Mouse (Mus musculus) macrophage (primary cell): ENCODE results near the gene Mex3b. TPM values are rescaled to one million over a fixed set of nuclear protein-coding genes. Genes with fewer than 3 reads are reported as not detected.
A peak's percentile ranks its signal among the peaks of the same experiment; 100 is the strongest.

Experiments
- H3K27ac ChIP-seq: fragments of 350-480 bp; formaldehyde crosslinking; 2 replicates; pipeline ENCODE4 v1.9.0; 2021
- H3K36me3 ChIP-seq: fragments of 350-480 bp; formaldehyde crosslinking; 2 replicates; pipeline ENCODE4 v1.9.0; 2021; ENCODE audit errors: inconsistent target
- H3K4me3 ChIP-seq: fragments of 350-480 bp; formaldehyde crosslinking; 2 replicates; pipeline ENCODE4 v1.9.0; 2021; ENCODE audit errors: inconsistent target
- H3K79me2 ChIP-seq: fragments of 350-480 bp; formaldehyde crosslinking; 2 replicates; pipeline ENCODE4 v1.9.0; 2021; ENCODE audit errors: inconsistent target
- WGBS: methylation state at CpG from one replicate; pipeline ENCODE4 v1.1.7; 2026; ENCODE audit warnings: inconsistent platforms; ENCODE audit not compliant: missing documents; 5-methylcytosine and 5-hydroxymethylcytosine counted together
- polyA plus RNA-seq: library from polyadenylated mRNA; stranded (reverse); fragments of 250-400 nt; gene quantifications from 3 replicates; pipeline ENCODE4 v1.2.4, GENCODE M21; 2018; ENCODE audit warnings: inconsistent platforms
- total RNA-seq, 78 experiments: library from RNA; depleted of rRNA; stranded (reverse); fragments of 250-400 nt; gene quantifications; 1 replicate in 9 of 78; 2 replicates in 24 of 78; 3 replicates in 43 of 78; 4 replicates in 2 of 78; pipeline ENCODE4 v1.2.4; 2018; ENCODE audit warnings: inconsistent platforms in 56 of 78

Gene Mex3b
- total RNA-seq (2018; cell fraction: chromatin; rRNA removed) = 10 to 100 TPM in 3 of 26 experiments, 1 to 10 TPM in 23; 1.9 to 14.3 (median 5.6) TPM
- total RNA-seq (2018; cell fraction: cytosol; rRNA removed) = 10 to 100 TPM in 12 of 26 experiments, 1 to 10 TPM in 14; 3.3 to 29.9 (median 8.6) TPM
- 10 to 100 TPM in 12 of 26 experiments, 1 to 10 TPM in 14; 5.2 to 34.2 (median 9.1) TPM for total RNA-seq (2018; cell fraction: nucleus; rRNA removed)
- polyA plus RNA-seq = 4.9 to 19.3 TPM (median 6.0 TPM) in 3 replicates

DNA sequence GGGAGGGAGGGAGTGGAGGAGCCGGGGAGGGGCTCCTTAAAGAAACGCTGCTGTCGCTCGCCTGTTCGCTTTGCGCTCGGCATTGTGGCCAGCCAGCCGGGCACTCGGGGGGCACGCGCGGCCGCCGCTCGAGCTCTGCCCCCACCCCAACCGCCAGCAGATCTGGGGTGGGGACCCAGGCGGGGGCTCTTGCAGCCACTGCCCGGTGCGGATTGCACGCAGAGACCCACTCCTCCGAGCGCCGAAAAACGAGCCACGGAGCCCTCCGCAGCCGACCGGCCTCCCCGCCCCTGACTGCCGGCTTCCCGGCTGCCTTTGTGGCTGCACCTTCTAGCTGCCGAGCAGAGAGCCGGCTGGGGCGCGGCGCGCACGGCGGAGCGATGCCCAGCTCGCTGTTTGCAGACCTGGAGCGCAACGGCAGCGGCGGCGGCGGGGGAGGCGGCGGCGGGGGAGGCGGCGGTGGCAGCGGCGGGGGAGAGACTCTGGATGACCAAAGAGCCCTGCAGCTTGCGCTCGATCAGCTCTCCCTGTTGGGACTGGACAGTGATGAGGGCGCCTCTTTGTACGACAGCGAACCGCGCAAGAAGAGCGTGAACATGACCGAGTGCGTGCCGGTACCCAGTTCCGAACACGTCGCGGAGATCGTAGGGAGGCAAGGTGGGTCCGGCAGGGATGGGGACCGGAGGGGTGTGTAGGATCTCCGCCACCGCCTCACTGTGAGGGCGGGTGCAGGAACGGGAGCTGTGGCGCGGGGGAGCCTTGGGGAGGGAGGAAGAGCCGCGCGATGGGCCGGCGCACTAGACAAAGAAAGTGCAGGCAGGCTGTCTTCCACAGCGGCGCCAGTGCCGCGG, at the start of gene Mex3b:
Gene Mex3b (plus strand): TSS at position 63 of the 851 bp plus-strand sequence.
- peaks cover 27% of the 10 kb centered on the region; the same call in 1 of the 2 replicates for H3K79me2 ChIP-seq
- under 1% methylated on average over 71 of the region's 87 CpGs for WGBS
- H3K27ac ChIP-seq = peak within 1 kb of the TSS; percentile 75
- peaks cover 11% of the 10 kb centered on the region; the same call in 1 of the 2 replicates for H3K36me3 ChIP-seq
- peak within 1 kb of the TSS; percentile 76 for H3K4me3 ChIP-seq

DNA sequence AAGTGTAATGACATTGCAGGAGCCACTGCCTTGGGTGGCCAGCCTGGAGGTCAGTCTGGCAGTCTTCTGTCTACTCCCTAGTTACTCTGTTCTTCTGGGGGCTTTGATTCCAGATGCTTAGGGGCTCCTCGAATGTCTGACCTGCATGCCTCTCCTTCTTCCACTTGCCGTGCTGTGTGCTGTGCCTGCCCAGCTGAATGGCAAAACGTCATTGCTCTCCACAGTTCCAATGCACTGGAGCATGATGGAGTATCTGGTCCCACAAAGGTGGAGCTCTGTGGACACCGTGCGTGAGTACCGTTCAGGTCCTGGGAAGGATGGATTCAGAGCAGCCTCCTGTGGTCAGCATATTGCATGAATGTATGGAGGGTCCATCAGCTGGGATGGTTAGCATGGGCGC, 47.6 kb upstream of the Mex3b start:
- no peak overlapping the region for H3K27ac ChIP-seq
- no peak overlapping the region for H3K4me3 ChIP-seq
- no peaks in the 10 kb centered on the region for H3K36me3 ChIP-seq
- 95% methylated on average over 7 of the region's 7 CpGs for WGBS
- H3K79me2 ChIP-seq = no peaks in the 10 kb centered on the region

DNA sequence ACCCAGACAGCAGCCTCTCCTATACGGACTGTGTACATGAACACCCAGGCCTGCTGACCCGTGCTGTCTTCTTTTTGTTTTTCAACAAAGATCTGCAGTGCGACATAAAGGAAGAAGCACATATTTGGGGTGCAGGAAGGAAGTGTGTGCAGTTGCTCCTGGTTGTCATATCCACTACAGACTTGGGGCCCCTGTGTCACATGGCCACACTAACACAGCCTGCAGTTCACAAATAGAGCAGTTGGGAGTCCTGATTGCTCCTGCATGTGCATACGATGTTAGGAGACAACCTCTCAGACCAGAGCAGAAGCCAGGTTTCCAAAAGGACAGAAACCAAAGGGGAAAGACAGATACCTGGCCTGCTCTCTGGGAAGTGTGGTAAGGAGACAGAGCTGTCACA, 46.5 kb upstream of the Mex3b start:
- H3K27ac ChIP-seq = peak overlapping the region; percentile 55
- H3K36me3 ChIP-seq = no peaks in the 10 kb centered on the region
- no peaks in the 10 kb centered on the region for H3K79me2 ChIP-seq
- 19% methylated on average over 4 of the region's 4 CpGs for WGBS
- H3K4me3 ChIP-seq = no peak overlapping the region

DNA sequence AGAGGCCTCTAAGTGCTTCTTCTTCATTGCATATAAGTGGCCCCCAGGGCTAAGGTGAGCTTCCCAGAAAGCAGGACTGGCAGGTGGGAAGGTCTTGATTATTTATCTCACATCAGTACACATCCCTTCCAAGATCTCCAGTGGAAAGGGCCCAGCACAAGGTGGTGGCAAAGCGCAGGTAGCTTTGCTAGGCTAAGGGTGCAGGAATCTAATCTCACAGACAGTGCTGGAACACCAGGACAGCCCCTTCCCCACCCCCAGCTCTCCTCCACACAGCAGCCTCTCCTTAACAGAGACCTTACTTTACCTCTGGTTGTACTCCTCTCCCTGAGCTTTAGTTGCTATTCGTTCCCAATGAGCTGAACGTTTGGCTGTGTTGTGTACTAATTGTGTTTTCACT, 45.6 kb upstream of the Mex3b start:
- Histone ChIP-seq H3K36me3 (no peaks in the 10 kb centered on the region), H3K79me2 (no peaks in the 10 kb centered on the region), H3K4me3 (no peak overlapping the region), H3K27ac (no peak overlapping the region; the same call in 1 of the 2 replicates)
- WGBS = 88% methylated on average over 3 of the region's 3 CpGs

DNA sequence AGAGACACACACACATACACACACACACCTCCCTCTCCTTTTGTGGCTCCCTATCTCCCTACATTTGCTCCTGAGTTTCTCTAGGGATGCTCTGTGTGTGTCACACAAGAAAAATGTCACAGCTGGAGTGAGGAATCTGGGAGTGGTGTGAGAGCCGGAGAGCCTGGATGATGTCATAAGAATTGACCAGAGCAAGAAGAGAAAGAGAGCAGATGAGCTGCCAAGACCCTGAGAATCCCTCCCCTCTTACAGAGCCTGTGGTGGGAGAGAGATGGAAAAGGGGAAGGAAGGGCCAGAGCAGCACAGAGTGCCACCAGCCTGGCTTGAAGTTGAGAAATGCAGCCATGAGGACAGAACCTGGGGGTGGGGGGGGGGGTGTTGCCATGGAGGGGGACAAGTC, 44.6 kb upstream of the Mex3b start:
- H3K27ac ChIP-seq = no peak overlapping the region
- H3K79me2 ChIP-seq = no peaks in the 10 kb centered on the region
- no peak overlapping the region for H3K4me3 ChIP-seq
- WGBS = 69% methylated on average over 1 of the region's 1 CpGs
- no peaks in the 10 kb centered on the region for H3K36me3 ChIP-seq

DNA sequence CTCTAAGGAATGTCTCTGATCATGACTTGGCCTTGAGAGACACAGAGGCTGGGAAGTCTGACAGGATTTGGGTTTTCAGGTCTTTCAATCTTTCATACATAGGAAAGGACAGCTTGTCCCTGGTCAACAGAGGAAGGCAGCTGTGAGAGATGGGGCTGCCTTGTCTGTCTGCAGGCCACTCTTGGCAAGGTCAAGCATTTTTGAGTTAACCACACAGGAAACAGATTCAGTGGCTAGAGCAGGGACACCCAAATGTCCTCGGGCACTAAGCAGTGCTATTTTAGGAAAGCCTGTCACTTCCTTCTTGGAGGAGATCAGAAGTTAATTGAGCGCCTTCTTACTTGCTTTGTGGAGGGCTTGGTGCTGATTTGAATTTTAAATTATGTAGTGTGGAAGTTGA, 38.9 kb upstream of the Mex3b start:
- Histone ChIP-seq H3K36me3 (no peaks in the 10 kb centered on the region), H3K27ac (peak overlapping the region; percentile 93), H3K79me2 (no peaks in the 10 kb centered on the region), H3K4me3 (no peak overlapping the region)
- WGBS = 4% methylated on average over 2 of the region's 2 CpGs

DNA sequence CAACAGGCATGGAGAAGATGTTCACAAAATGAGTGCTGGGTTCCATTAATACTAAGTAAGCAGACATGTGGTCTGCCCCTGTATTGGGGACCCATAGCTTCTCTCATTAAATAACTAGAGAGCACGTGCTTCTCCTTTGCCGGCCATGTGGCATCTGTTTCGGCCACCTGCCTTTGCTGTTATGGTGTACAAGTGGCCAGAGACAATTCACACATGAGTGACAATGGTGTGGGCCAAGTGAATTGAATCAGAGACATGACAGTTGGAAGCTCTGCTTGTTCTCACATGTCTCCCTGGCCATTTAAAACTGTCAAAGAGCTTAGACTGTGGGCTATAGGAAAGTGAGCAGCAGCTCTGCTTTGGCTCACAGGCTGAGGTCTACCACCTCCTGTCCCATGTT, 37.6 kb upstream of the Mex3b start:
- no peaks in the 10 kb centered on the region for H3K36me3 ChIP-seq
- H3K79me2 ChIP-seq = no peaks in the 10 kb centered on the region
- peak overlapping the region; percentile 93; the same call in 1 of the 2 replicates for H3K27ac ChIP-seq
- no peak overlapping the region for H3K4me3 ChIP-seq
- 97% methylated on average over 3 of the region's 3 CpGs for WGBS

DNA sequence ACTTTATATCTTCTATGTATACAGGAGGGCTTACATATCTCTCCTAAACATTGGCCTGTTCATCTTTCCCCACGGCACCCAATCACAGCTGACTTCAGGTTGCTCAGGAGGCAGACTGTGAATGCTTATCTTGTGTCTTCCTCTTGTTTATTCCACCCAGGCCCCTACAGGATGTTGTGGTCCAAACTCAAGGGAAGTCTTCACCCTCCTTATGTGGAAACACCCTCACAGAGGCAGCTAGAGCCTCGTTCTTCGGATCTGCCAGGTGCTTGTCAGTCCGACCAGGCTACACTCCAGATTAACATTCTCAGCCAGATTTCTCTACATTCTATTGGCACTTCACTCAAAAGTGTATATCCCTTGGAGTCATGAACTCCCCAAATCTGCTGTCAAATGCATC, 32.7 kb upstream of the Mex3b start:
- 42% methylated on average over 4 of the region's 4 CpGs for WGBS
- Histone ChIP-seq H3K79me2 (no peaks in the 10 kb centered on the region), H3K27ac (no peak overlapping the region), H3K4me3 (no peak overlapping the region), H3K36me3 (no peaks in the 10 kb centered on the region)

DNA sequence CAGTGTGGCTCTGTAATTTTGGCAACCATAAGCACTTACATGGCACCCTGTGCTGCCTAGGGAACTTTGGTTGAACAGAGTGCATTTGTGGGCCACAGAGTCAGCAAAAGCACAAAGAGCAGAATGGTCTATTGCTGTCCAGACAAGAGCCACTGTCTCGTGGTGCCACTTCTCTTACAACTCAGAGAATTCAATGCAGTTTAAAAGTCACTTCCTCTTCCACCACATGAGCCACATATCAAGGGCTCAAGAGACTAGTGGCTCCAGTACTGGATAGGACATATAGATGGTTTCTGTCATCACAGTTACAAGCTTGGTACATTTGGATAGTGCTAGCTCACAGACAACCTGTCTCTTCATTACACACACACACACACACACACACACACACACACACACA, 28.7 kb upstream of the Mex3b start:
- no peaks in the 10 kb centered on the region for H3K36me3 ChIP-seq
- H3K79me2 ChIP-seq = no peaks in the 10 kb centered on the region
- H3K27ac ChIP-seq = peak overlapping the region; percentile 72
- WGBS = 0% methylated on average over 1 of the region's 1 CpGs
- H3K4me3 ChIP-seq = no peak overlapping the region

DNA sequence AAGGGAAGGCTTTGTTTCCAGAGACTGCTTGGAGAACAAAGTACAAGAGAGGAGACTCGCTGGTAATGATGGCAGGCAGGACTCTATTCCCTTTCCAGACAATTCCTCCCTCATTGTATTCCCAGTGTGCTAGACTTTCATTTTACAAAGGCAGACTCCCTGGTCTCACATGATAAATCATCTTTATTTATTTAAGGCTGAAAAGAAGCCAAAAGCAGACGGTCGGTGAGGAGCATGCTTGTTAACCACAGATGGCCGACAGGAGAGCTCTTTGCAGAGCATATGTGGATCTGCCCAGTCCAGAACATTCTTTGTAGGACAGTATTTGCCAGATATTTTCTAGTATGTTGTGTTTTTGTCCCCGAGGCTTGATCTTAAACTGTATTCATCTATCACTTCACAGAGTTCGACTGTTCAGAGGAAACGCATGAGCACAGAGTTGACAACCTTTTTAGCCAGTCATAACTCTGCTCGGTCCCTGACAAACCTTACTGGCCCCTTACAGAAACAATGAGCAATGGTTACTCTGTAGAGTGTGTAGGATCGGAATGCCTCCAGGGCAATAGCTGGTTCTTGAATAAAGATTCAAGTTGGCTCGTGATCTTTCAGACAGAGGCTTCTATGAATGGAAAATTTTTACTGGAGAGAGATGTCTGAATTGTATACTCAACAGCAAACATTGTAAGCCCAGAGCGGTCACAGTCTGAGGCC, 28.0 kb upstream of the Mex3b start:
- no peak overlapping the region for H3K4me3 ChIP-seq
- WGBS = 92% methylated on average over 11 of the region's 11 CpGs
- peak overlapping the region; percentile 72 for H3K27ac ChIP-seq
- H3K36me3 ChIP-seq = no peaks in the 10 kb centered on the region
- no peaks in the 10 kb centered on the region for H3K79me2 ChIP-seq

DNA sequence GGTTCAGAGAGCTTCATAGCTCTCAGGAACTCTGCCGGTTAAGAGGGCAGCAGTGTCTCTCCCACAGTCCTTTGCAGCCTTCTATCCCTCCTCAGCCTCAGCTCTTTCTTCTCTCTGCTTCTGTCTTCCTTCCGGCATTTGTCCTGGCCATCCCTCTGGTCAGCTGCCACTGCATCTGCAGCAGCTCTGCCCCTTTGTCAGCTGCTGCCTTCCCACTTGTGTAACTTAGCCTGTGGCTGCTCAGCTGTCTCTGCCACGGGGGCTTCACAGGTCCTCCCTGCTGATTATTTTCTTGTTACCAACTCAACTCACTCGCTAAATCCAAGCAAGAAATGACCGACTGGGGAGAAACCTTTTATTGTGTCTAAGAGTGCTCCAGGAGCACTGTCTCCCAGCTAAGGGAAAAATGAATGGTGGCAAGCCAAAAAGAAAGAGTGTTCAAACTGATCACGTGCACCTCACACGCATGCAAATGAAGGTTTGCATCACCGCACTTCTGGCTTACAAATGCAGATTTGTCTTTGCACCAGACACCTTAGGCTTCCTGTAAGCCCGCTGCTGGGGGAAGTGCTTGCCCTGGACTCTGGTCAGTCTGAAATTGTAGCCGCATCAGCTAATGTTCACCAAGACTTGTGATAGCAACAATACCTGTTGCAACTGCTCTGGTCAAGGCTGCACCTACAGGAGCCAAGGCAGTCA, 24.8 kb upstream of the Mex3b start:
- Histone ChIP-seq H3K36me3 (no peaks in the 10 kb centered on the region), H3K4me3 (no peak overlapping the region), H3K27ac (no peak overlapping the region), H3K79me2 (no peaks in the 10 kb centered on the region)
- WGBS = 63% methylated on average over 10 of the region's 10 CpGs

DNA sequence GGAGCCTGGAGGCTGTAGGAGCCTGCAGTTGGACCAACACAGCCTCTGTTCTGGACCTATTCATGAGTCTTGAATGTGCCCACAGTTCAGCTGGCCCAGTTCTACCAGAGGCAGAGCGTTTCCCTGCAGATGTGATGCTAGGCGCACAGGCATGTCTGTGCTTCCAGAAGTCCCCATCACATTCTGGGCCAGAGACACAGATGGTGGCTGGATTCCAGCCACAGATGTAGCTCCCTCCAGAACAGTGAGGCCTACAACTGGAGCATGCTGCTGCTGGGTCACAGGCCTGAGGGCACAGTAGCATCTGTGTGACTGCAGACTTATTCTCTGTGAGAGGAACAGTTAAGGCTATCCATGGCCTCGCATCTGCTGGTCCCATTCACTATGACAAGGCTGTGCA, 16.4 kb upstream of the Mex3b start:
- WGBS = 93% methylated on average over 3 of the region's 3 CpGs
- Histone ChIP-seq H3K27ac (no peak overlapping the region), H3K79me2 (no peaks in the 10 kb centered on the region), H3K4me3 (no peak overlapping the region), H3K36me3 (no peaks in the 10 kb centered on the region)

DNA sequence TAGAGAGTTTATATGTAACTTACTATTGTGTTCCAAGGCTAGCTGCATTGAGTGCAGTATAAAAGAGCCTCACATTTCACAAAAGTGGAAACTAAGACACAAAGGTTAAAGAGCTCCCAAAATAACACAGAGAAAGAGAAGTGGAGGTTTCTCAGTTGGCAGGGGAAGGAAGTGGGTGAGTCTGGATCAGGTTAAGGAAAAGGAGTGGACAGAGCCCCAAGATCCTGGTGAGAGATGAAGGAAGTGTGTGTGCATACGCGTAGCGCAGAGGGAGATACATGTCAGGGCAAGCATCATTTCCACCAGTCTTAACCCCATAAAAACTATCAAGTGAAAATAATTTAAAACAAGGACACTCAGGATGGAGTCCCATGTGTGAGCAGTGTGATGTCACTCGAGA, 15.5 kb upstream of the Mex3b start:
- no peaks in the 10 kb centered on the region for H3K36me3 ChIP-seq
- H3K79me2 ChIP-seq = no peaks in the 10 kb centered on the region
- no peak overlapping the region for H3K4me3 ChIP-seq
- 45% methylated on average over 4 of the region's 4 CpGs for WGBS
- no peak overlapping the region for H3K27ac ChIP-seq

DNA sequence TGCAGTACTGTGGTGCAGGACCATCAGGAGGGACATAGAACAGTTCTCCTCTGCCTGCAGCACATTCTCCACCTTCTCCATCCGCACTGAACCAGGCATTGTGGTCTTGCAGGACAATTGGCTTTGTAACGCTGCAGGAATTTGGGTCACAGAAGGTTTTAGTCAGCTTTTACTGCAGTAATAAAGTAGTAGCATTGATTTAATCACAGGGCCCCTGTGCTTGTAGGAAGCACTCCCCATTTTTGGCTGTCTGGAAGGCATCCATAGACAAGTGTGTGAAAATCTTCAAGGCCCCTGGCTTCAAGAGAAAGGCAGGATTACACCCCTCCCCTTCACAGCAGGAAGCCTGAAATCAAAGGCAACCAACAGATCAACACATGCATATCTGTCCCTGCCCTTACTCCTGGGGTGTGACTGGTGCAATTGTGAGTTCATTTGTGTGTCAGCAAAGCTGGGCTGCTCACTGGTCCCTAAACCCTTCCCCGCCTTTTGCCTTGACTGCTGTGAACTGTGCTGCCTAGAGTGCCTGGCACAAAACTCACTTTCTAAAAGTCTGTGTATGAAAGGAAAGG, 12.9 kb upstream of the Mex3b start:
- H3K4me3 ChIP-seq = no peak overlapping the region
- no peak overlapping the region for H3K27ac ChIP-seq
- no peaks in the 10 kb centered on the region for H3K79me2 ChIP-seq
- no peaks in the 10 kb centered on the region for H3K36me3 ChIP-seq
- 94% methylated on average over 3 of the region's 3 CpGs for WGBS
